Mouse (Mus musculus): ENCODE results near the gene Srsf2. TPM values are rescaled to one million over a fixed set of nuclear protein-coding genes. Genes with fewer than 3 reads are reported as not detected.

The Srsf2 gene
- polyA plus RNA-seq, 1 experiment: 156 TPM

- Histone ChIP-seq H3K27me3 (ENCODE audit: control insufficient read depth, insufficient read depth, low read length) (no peaks in the 10 kb centered on the region), H3K4me1 (ENCODE audit: control insufficient read depth, insufficient read depth, low read length) (no peaks in the 10 kb centered on the region), H3K27ac (ENCODE audit: control insufficient read depth, insufficient read depth, low read depth, low read length) (no peak overlapping the region), H3K4me3 (ENCODE audit: control insufficient read depth, low read depth, low read length) (no peak overlapping the region), H3K36me3 (ENCODE audit: control insufficient read depth, insufficient read depth, low read length) (peaks cover 8% of the 10 kb centered on the region)
- TF ChIP-seq CTCF (IDR thresholded peaks at IDR 0.05; ENCODE audit: control insufficient read depth, insufficient read depth, insufficient replicate concordance, low read depth, low read length) (no peak), POLR2A (IDR thresholded peaks at IDR 0.05; ENCODE audit: control insufficient read depth, low read depth, low read length) (no peak)
Observed at GRCm38 (mm10) chr11:116869223-116869622, 16.3 kb upstream of the Srsf2 start.

GRCm38 (mm10) chr11:116868129-116868528 is 15.2 kb upstream of the Srsf2 start:
- Histone ChIP-seq H3K27ac (ENCODE audit: control insufficient read depth, insufficient read depth, low read depth, low read length) (no peak overlapping the region), H3K4me1 (ENCODE audit: control insufficient read depth, insufficient read depth, low read length) (no peaks in the 10 kb centered on the region), H3K36me3 (ENCODE audit: control insufficient read depth, insufficient read depth, low read length) (peaks cover 9% of the 10 kb centered on the region), H3K27me3 (ENCODE audit: control insufficient read depth, insufficient read depth, low read length) (no peaks in the 10 kb centered on the region), H3K4me3 (ENCODE audit: control insufficient read depth, low read depth, low read length) (no peak overlapping the region)
- TF ChIP-seq POLR2A (IDR thresholded peaks at IDR 0.05; ENCODE audit: control insufficient read depth, low read depth, low read length) (no peak), CTCF (IDR thresholded peaks at IDR 0.05; ENCODE audit: control insufficient read depth, insufficient read depth, insufficient replicate concordance, low read depth, low read length) (no peak)

GRCm38 (mm10) chr11:116865945-116866585 is 13.2 kb upstream of the Srsf2 start:
- H3K36me3 ChIP-seq (ENCODE audit: control insufficient read depth, insufficient read depth, low read length): peaks cover 7% of the 10 kb centered on the region
- H3K27me3 ChIP-seq (ENCODE audit: control insufficient read depth, insufficient read depth, low read length): no peaks in the 10 kb centered on the region
- H3K4me1 ChIP-seq (ENCODE audit: control insufficient read depth, insufficient read depth, low read length): no peaks in the 10 kb centered on the region
- no peak overlapping the region for H3K27ac ChIP-seq (ENCODE audit: control insufficient read depth, insufficient read depth, low read depth, low read length)
- TF ChIP-seq CTCF (IDR thresholded peaks at IDR 0.05; ENCODE audit: control insufficient read depth, insufficient read depth, insufficient replicate concordance, low read depth, low read length): no peak
- TF ChIP-seq POLR2A (IDR thresholded peaks at IDR 0.05; ENCODE audit: control insufficient read depth, low read depth, low read length): no peak
- peak overlapping the region; percentile 40 for H3K4me3 ChIP-seq (ENCODE audit: control insufficient read depth, low read depth, low read length)

- TF ChIP-seq POLR2A (IDR thresholded peaks at IDR 0.05; ENCODE audit: control insufficient read depth, low read depth, low read length): no peak
- TF ChIP-seq CTCF (IDR thresholded peaks at IDR 0.05; ENCODE audit: control insufficient read depth, insufficient read depth, insufficient replicate concordance, low read depth, low read length): no peak
- peaks cover 9% of the 10 kb centered on the region; the same call in 1 of the 2 replicates for H3K36me3 ChIP-seq (ENCODE audit: control insufficient read depth, insufficient read depth, low read length)
- no peaks in the 10 kb centered on the region for H3K27me3 ChIP-seq (ENCODE audit: control insufficient read depth, insufficient read depth, low read length)
- H3K4me3 ChIP-seq (ENCODE audit: control insufficient read depth, low read depth, low read length): no peak overlapping the region
- H3K4me1 ChIP-seq (ENCODE audit: control insufficient read depth, insufficient read depth, low read length): no peaks in the 10 kb centered on the region; the same call in 1 of the 2 replicates
- H3K27ac ChIP-seq (ENCODE audit: control insufficient read depth, insufficient read depth, low read depth, low read length): no peak overlapping the region
Observed at GRCm38 (mm10) chr11:116864444-116864843, 11.6 kb upstream of the Srsf2 start.

- Histone ChIP-seq H3K36me3 (ENCODE audit: control insufficient read depth, insufficient read depth, low read length) (peaks cover 6% of the 10 kb centered on the region), H3K4me1 (ENCODE audit: control insufficient read depth, insufficient read depth, low read length) (no peaks in the 10 kb centered on the region; the same call in none of the 2 replicates), H3K27me3 (ENCODE audit: control insufficient read depth, insufficient read depth, low read length) (no peaks in the 10 kb centered on the region), H3K27ac (ENCODE audit: control insufficient read depth, insufficient read depth, low read depth, low read length) (no peak overlapping the region), H3K4me3 (ENCODE audit: control insufficient read depth, low read depth, low read length) (no peak overlapping the region; the same call in 1 of the 2 replicates)
- TF ChIP-seq CTCF (IDR thresholded peaks at IDR 0.05; ENCODE audit: control insufficient read depth, insufficient read depth, insufficient replicate concordance, low read depth, low read length) (no peak), POLR2A (IDR thresholded peaks at IDR 0.05; ENCODE audit: control insufficient read depth, low read depth, low read length) (no peak)
Observed at GRCm38 (mm10) chr11:116857183-116857850, 4.4 kb upstream of the Srsf2 start.

GRCm38 (mm10) chr11:116854279-116854678 is 1.4 kb upstream of the Srsf2 start:
- peaks cover 7% of the 10 kb centered on the region for H3K36me3 ChIP-seq (ENCODE audit: control insufficient read depth, insufficient read depth, low read length)
- H3K4me1 ChIP-seq (ENCODE audit: control insufficient read depth, insufficient read depth, low read length): no peaks in the 10 kb centered on the region; the same call in 1 of the 2 replicates
- no peak for TF ChIP-seq CTCF (IDR thresholded peaks at IDR 0.05; ENCODE audit: control insufficient read depth, insufficient read depth, insufficient replicate concordance, low read depth, low read length)
- TF ChIP-seq POLR2A (IDR thresholded peaks at IDR 0.05; ENCODE audit: control insufficient read depth, low read depth, low read length): no peak
- peak overlapping the region; percentile 100 for H3K27ac ChIP-seq (ENCODE audit: control insufficient read depth, insufficient read depth, low read depth, low read length)
- H3K4me3 ChIP-seq (ENCODE audit: control insufficient read depth, low read depth, low read length): peak overlapping the region; percentile 91
- no peaks in the 10 kb centered on the region for H3K27me3 ChIP-seq (ENCODE audit: control insufficient read depth, insufficient read depth, low read length)

GRCm38 (mm10) chr11:116853512-116853928 is 626 bp upstream of the Srsf2 start:
- Histone ChIP-seq H3K27ac (ENCODE audit: control insufficient read depth, insufficient read depth, low read depth, low read length) (peak overlapping the region; percentile 100), H3K4me1 (ENCODE audit: control insufficient read depth, insufficient read depth, low read length) (no peaks in the 10 kb centered on the region; the same call in 1 of the 2 replicates), H3K36me3 (ENCODE audit: control insufficient read depth, insufficient read depth, low read length) (peaks cover 7% of the 10 kb centered on the region), H3K4me3 (ENCODE audit: control insufficient read depth, low read depth, low read length) (peak overlapping the region; percentile 91), H3K27me3 (ENCODE audit: control insufficient read depth, insufficient read depth, low read length) (no peaks in the 10 kb centered on the region)
- no peak for TF ChIP-seq CTCF (IDR thresholded peaks at IDR 0.05; ENCODE audit: control insufficient read depth, insufficient read depth, insufficient replicate concordance, low read depth, low read length)
- peak; percentile 80 for TF ChIP-seq POLR2A (IDR thresholded peaks at IDR 0.05; ENCODE audit: control insufficient read depth, low read depth, low read length)
